9 mouse cellular contexts compared by ENCODE assay signal in the genomic region with DNA sequence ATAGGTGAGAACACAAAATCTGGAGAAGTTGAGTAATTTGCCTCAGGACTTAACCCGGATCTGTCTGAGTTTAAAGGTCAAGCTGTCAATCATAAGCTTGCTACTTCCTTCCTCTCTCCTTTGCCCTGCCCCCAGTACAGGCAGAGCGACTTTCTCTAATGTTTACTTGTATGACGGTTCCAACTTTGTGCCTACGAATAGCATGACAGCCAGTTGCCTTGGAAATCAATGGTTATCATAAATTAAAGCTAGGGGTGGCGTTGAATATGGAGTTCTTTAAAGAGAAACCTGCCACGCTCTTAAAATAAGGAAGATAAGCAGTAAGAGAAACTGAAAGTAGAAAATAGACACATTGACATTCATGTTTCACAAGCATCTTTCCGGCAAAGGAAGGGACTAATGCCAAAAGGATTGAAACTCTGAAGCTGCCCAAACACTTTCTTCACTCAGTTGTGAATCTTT. TPM values are rescaled to one million over a fixed set of nuclear protein-coding genes. Genes with fewer than 3 reads are reported as not detected.
DNase-seq lines count a peak whose midpoint lies in the region; ATAC-seq and TF ChIP-seq lines count a peak whose summit lies in the region.
"Had no signal": no experiment of that assay in that cellular context is flagged by ENCODE, and none has a peak within 500 bp of the region (broad histone marks: within the 10 kb centered on the region; RNA-seq: fewer than 3 reads in every experiment).

No protein-coding gene starts in this region.

- TF ChIP-seq EP300 in MEL (IDR thresholded peaks at IDR 0.05; ENCODE audit: low read depth in 1 of 2, low read length in 2 of 2) = peak in 1 of 2 experiments; percentile 27; a peak in 1 of 4 replicates

- no peaks in the 10 kb centered on the region for H3K36me3 ChIP-seq in MEL (ENCODE audit: control insufficient read depth in 1 of 2, insufficient read depth in 2 of 2, low read length in 2 of 2)
- H3K36me3 ChIP-seq in intestine, embryonic 16.5 days (ENCODE audit: control insufficient read depth, insufficient read depth, low read length) = no peaks in the 10 kb centered on the region
- no peaks in the 10 kb centered on the region for H3K36me3 ChIP-seq in midbrain, embryonic 13.5 days
- H3K36me3 ChIP-seq: embryonic facial prominence, embryonic 12.5 days had no signal

- WGBS in intestine, embryonic 16.5 days = 33% methylated on average over 7 of the region's 7 CpGs
- 87% methylated on average over 7 of the region's 7 CpGs for WGBS in midbrain, embryonic 13.5 days

- peak; percentile 89 for DNase-seq in A20 (ENCODE audit: low read depth, low spot score)
- peak; percentile 79 for DNase-seq in MEL (ENCODE audit: low read depth, low spot score)
- peak; percentile 63 for DNase-seq in lung, postnatal 10 days
- DNase-seq in thymus, postnatal 14 days = peak; percentile 43
- no peak for DNase-seq in gastrocnemius, postnatal 10 days
- no peak for DNase-seq in embryo, embryonic 11 days

- no peaks in the 10 kb centered on the region for H3K9me3 ChIP-seq in MEL (replicated peaks; ENCODE audit: insufficient read depth, low read length)
- H3K9me3 ChIP-seq in intestine, embryonic 16.5 days (ENCODE audit: control insufficient read depth, low read length) = no peaks in the 10 kb centered on the region
- H3K9me3 ChIP-seq in midbrain, embryonic 13.5 days = no peaks in the 10 kb centered on the region
- H3K9me3 ChIP-seq: embryonic facial prominence, embryonic 12.5 days had no signal

- H3K27me3 ChIP-seq in MEL (ENCODE audit: control insufficient read depth in 1 of 2, insufficient read depth in 2 of 2, low read length in 2 of 2) = no peaks in the 10 kb centered on the region; a peak in 1 of 4 replicates
- no peaks in the 10 kb centered on the region for H3K27me3 ChIP-seq in intestine, embryonic 16.5 days (replicated peaks; ENCODE audit: control insufficient read depth, insufficient read depth, low read length)
- no peaks in the 10 kb centered on the region for H3K27me3 ChIP-seq in midbrain, embryonic 13.5 days
- H3K27me3 ChIP-seq: embryonic facial prominence, embryonic 12.5 days had no signal

- 0 out of 2 replicates have a peak, but pooled peaks have one; percentile 29 for ATAC-seq in intestine, embryonic 16.5 days
- no peak for ATAC-seq in midbrain, embryonic 13.5 days

- H3K4me3 ChIP-seq in MEL (ENCODE audit: control insufficient read depth in 1 of 2, insufficient read depth in 1 of 2, low read depth in 2 of 2, low read length in 2 of 2) = peak overlapping the region; percentile 58 to 95
- peak overlapping the region; percentile 37 for H3K4me3 ChIP-seq in intestine, embryonic 16.5 days (ENCODE audit: low read length)
- no peak overlapping the region for H3K4me3 ChIP-seq in midbrain, embryonic 13.5 days (replicated peaks)
- H3K4me3 ChIP-seq: embryonic facial prominence, embryonic 12.5 days had no signal

- peaks cover 0 to 3% of the 10 kb centered on the region in 2 experiments; a peak in 1 of 4 replicates for H3K4me1 ChIP-seq in MEL (ENCODE audit: control insufficient read depth in 1 of 2, insufficient read depth in 2 of 2, low read length in 2 of 2)
- H3K4me1 ChIP-seq in intestine, embryonic 16.5 days (ENCODE audit: control insufficient read depth, insufficient read depth, low read length) = peaks cover 12% of the 10 kb centered on the region
- H3K4me1 ChIP-seq in midbrain, embryonic 13.5 days (replicated peaks) = no peaks in the 10 kb centered on the region
- H3K4me1 ChIP-seq: embryonic facial prominence, embryonic 12.5 days had no signal

- H3K4me2 ChIP-seq in intestine, embryonic 16.5 days (ENCODE audit: low read depth, low read length) = peak overlapping the region; percentile 35
- H3K4me2 ChIP-seq in midbrain, embryonic 13.5 days (replicated peaks) = no peak overlapping the region
- H3K4me2 ChIP-seq: embryonic facial prominence, embryonic 12.5 days had no signal

- no peak; the same call in 1 of the 2 replicates for TF ChIP-seq RAD21 in MEL (IDR thresholded peaks at IDR 0.05; ENCODE audit: low read depth, low read length)

- TF ChIP-seq POLR2A in MEL (IDR thresholded peaks at IDR 0.05; ENCODE audit: control insufficient read depth in 1 of 2, insufficient read depth in 1 of 2, low read depth in 1 of 2, low read length in 2 of 2, poor library complexity in 1 of 2) = peak in 1 of 2 experiments; percentile 52; a peak in 2 of 4 replicates

- H3K27ac ChIP-seq in MEL (ENCODE audit: control insufficient read depth, low read depth, low read length) = peak overlapping the region; percentile 56
- H3K27ac ChIP-seq in intestine, embryonic 16.5 days (ENCODE audit: low read length) = peak overlapping the region; percentile 68
- H3K27ac ChIP-seq in midbrain, embryonic 13.5 days = no peak overlapping the region
- H3K27ac ChIP-seq: embryonic facial prominence, embryonic 12.5 days had no signal

- peak overlapping the region; percentile 66 for H3K9ac ChIP-seq in MEL (ENCODE audit: control insufficient read depth, low read depth, low read length, poor library complexity, severe bottlenecking)
- H3K9ac ChIP-seq in intestine, embryonic 16.5 days (ENCODE audit: low read depth, low read length) = no peak overlapping the region
- H3K9ac ChIP-seq in midbrain, embryonic 13.5 days (replicated peaks) = no peak overlapping the region
- H3K9ac ChIP-seq: embryonic facial prominence, embryonic 12.5 days had no signal

- TF ChIP-seq CTCF in MEL (IDR thresholded peaks at IDR 0.05 in 2 of 3, conservative IDR thresholded peaks at IDR 0.05 in 1 of 3; ENCODE audit: control insufficient read depth in 1 of 3, insufficient read depth in 1 of 3, low read depth in 2 of 3, low read length in 3 of 3, poor library complexity in 1 of 3, severe bottlenecking in 1 of 3) = no peak

- H3K79me2 ChIP-seq in MEL (ENCODE audit: control insufficient read depth, insufficient read depth, low read length, poor library complexity) = no peaks in the 10 kb centered on the region

TF ChIP-seq in MEL, 35 proteins besides CTCF, POLR2A, EP300 and RAD21:
- TF ChIP-seq ELF1 (IDR thresholded peaks at IDR 0.05; ENCODE audit: low read depth, low read length) (peak; percentile 54; the same call in 1 of the 2 replicates), MYC (IDR thresholded peaks at IDR 0.05; ENCODE audit: low read depth, low read length) (0 out of 2 replicates have a peak, but pooled peaks have one; percentile 39), BHLHE40 (IDR thresholded peaks at IDR 0.05; ENCODE audit: borderline replicate concordance, low read depth, low read length) (no peak), POLR2AphosphoS2 (IDR thresholded peaks at IDR 0.05; ENCODE audit: low read length) (no peak), SIN3A (IDR thresholded peaks at IDR 0.05; ENCODE audit: low read length) (peak; percentile 65; the same call in 1 of the 2 replicates), MXI1 (IDR thresholded peaks at IDR 0.05; ENCODE audit: low read depth, low read length) (peak; percentile 68; the same call in 1 of the 2 replicates), TBP (IDR thresholded peaks at IDR 0.05; ENCODE audit: low read depth, low read length) (peak; percentile 41; the same call in 1 of the 2 replicates), TCF12 (IDR thresholded peaks at IDR 0.05; ENCODE audit: low read depth, low read length) (no peak), CHD2 (IDR thresholded peaks at IDR 0.05; ENCODE audit: low read length) (peak; percentile 21; the same call in 1 of the 2 replicates), ETS1 (IDR thresholded peaks at IDR 0.05; ENCODE audit: low read depth, low read length) (peak; percentile 70), HCFC1 (IDR thresholded peaks at IDR 0.05; ENCODE audit: low read depth, low read length) (peak; percentile 78), GATA1 (IDR thresholded peaks at IDR 0.05; ENCODE audit: low read depth, low read length) (no peak)

RNA-seq across cellular contexts. Expression of gene Tnpo1, which starts 18.5 kb away (rescaled TPM):
- 123 and 131 TPM in 2 replicates for total RNA-seq in MEL (2012; rRNA removed)
- 10 to 100 TPM; 48.0 to 89.6 TPM for polyA plus RNA-seq in MEL (2012; ENCODE audit: insufficient read depth in 1 of 2, insufficient read length in 2 of 2, low read depth in 1 of 2, low replicate concordance in 2 of 2, missing spikeins in 1 of 2)
- polyA plus RNA-seq in intestine, embryonic 16.5 days (2015; fragmentation: Nextera tagmentation; extraction: Ambion mirVana) = 49.7 and 50.7 TPM in 2 replicates
- total RNA-seq in gastrocnemius, postnatal 10 days (2021) = 10 to 100 TPM; 58.2 to 70.9 TPM
- 70.3 and 71.4 TPM in 2 replicates for polyA plus RNA-seq in midbrain, embryonic 13.5 days (2015; fragmentation: Nextera tagmentation; extraction: Ambion mirVana)

RNA-seq across cellular contexts. Expression of gene 1700024P04Rik, which starts 39.7 kb away (rescaled TPM):
- total RNA-seq in MEL (2012; rRNA removed) = not detected in 2 replicates
- polyA plus RNA-seq in MEL (2012; ENCODE audit: insufficient read depth in 1 of 2, insufficient read length in 2 of 2, low read depth in 1 of 2, low replicate concordance in 2 of 2, missing spikeins in 1 of 2) = not detected
- polyA plus RNA-seq in intestine, embryonic 16.5 days (2015; fragmentation: Nextera tagmentation; extraction: Ambion mirVana) = not detected in 2 replicates
- total RNA-seq in gastrocnemius, postnatal 10 days (2021) = not detected
- not detected in 2 replicates for polyA plus RNA-seq in midbrain, embryonic 13.5 days (2015; fragmentation: Nextera tagmentation; extraction: Ambion mirVana)
- polyA plus RNA-seq: embryonic facial prominence, embryonic 12.5 days had no signal

Comparison
In these comparisons a context has a peak if more than half of its experiments do, and no peak if none do; other contexts are left out.
1. DNase-seq: peak in A20 (single experiment), MEL (single experiment), lung, postnatal 10 days (single experiment) and thymus, postnatal 14 days (single experiment); none in gastrocnemius, postnatal 10 days (single experiment) and embryo, embryonic 11 days (single experiment).